Mouse (Mus musculus) stomach, postnatal 0 days (tissue): ENCODE data around the gene Smpx. TPM values are rescaled to one million over a fixed set of nuclear protein-coding genes. Genes with fewer than 3 reads are reported as not detected.

Experiments
- ATAC-seq: fragments of 200-750 bp; cut with Nextera tagmentation; 2 replicates; pipeline ENCODE4 v1.8.0; 2017; ENCODE audit not compliant: low FRiP score, low TSS enrichment
- DNase-seq: peaks from one replicate; pipeline ENCODE4 v3.0.0-alpha.2; 2016; ENCODE audit warnings: low spot score
- H3K27ac ChIP-seq: fragments of 300-500 bp; sonication (generic); replicated peaks from 2 replicates; pipeline ENCODE4 v1.5.1; 2014; ENCODE audit warnings: mild to moderate bottlenecking, control low read depth
- H3K27me3 ChIP-seq: fragments of 300-500 bp; sonication (generic); 2 replicates; pipeline ENCODE4 v1.6.1; 2014; ENCODE audit warnings: low read length; ENCODE audit not compliant: control insufficient read depth, insufficient read depth
- H3K36me3 ChIP-seq: fragments of 300-500 bp; sonication (generic); 2 replicates; pipeline ENCODE4 v1.6.1; 2014; ENCODE audit warnings: low read length, mixed read lengths; ENCODE audit not compliant: control insufficient read depth, insufficient read depth
- H3K4me1 ChIP-seq: fragments of 300-500 bp; sonication (generic); replicated peaks from 2 replicates; pipeline ENCODE4 v1.6.1; 2014; ENCODE audit warnings: antibody characterized with exemption; ENCODE audit not compliant: control insufficient read depth, insufficient read depth
- H3K4me2 ChIP-seq: fragments of 300-500 bp; sonication (generic); replicated peaks from 2 replicates; pipeline ENCODE4 v1.6.1; 2014; ENCODE audit warnings: low read depth, mild to moderate bottlenecking, control low read depth, moderate library complexity
- H3K4me3 ChIP-seq: fragments of 300-500 bp; sonication (generic); 2 replicates; pipeline ENCODE4 v1.5.1; 2014; ENCODE audit warnings: low read depth, low read length, control low read depth
- H3K9ac ChIP-seq: fragments of 300-500 bp; sonication (generic); 2 replicates; pipeline ENCODE4 v1.6.1; 2014; ENCODE audit warnings: mild to moderate bottlenecking, low read length, control low read depth, mixed read lengths
- H3K9me3 ChIP-seq: fragments of 300-500 bp; sonication (generic); 2 replicates; pipeline ENCODE4 v1.6.1; 2016; ENCODE audit warnings: low read length; ENCODE audit not compliant: control insufficient read depth
- CTCF ChIP-seq: IDR thresholded peaks from 2 replicates; pipeline ENCODE4 v1.5.1; 2016; ENCODE audit warnings: antibody characterized with exemption, low read depth, mild to moderate bottlenecking, moderate library complexity
- EP300 ChIP-seq: optimal IDR thresholded peaks from 2 replicates; pipeline ENCODE3; 2016; ENCODE audit warnings: antibody characterized with exemption
- WGBS: fragments of 180-500 bp; shearing (Covaris S2); extraction: QIAGEN DNeasy Blood & Tissue Kit; methylation state at CpG from one replicate; pipeline ENCODE4 v1.1.7; 2014; 5-methylcytosine and 5-hydroxymethylcytosine counted together
- polyA plus RNA-seq: library from polyadenylated mRNA; unstranded; fragments of >200 nt; fragmentation: Nextera tagmentation; extraction: Ambion mirVana; gene quantifications from 2 replicates; pipeline ENCODE4 v1.2.1, GENCODE M21; 2015

Gene Smpx
- polyA plus RNA-seq, 1 experiment from 2014 or later: 23.6 TPM

- 36% methylated on average over 9 of the region's 9 CpGs for WGBS
- peak; percentile 73 for DNase-seq
- Histone ChIP-seq H3K36me3 (no peaks in the 10 kb centered on the region), H3K27me3 (no peaks in the 10 kb centered on the region), H3K4me3 (no peak overlapping the region), H3K4me1 (no peaks in the 10 kb centered on the region), H3K9ac (no peak overlapping the region), H3K4me2 (peak overlapping the region; percentile 20; the same call in 1 of the 2 replicates), H3K9me3 (no peaks in the 10 kb centered on the region), H3K27ac (no peak overlapping the region)
- peak; percentile 64; the same call in 1 of the 2 replicates for ATAC-seq
- TF ChIP-seq CTCF: peak; percentile 77
- TF ChIP-seq EP300: no peak
Observed at GRCm38 (mm10) chrX:157731658-157732314, 33.1 kb downstream of the Smpx start.

- no peaks in the 10 kb centered on the region for H3K4me1 ChIP-seq
- no peak for TF ChIP-seq CTCF
- no peak for TF ChIP-seq EP300
- H3K36me3 ChIP-seq: no peaks in the 10 kb centered on the region
- no peaks in the 10 kb centered on the region for H3K9me3 ChIP-seq
- no peak for ATAC-seq
- no peak overlapping the region for H3K9ac ChIP-seq
- no peaks in the 10 kb centered on the region for H3K27me3 ChIP-seq
- no peak for DNase-seq
- H3K27ac ChIP-seq: no peak overlapping the region
- no peak overlapping the region; the same call in 1 of the 2 replicates for H3K4me2 ChIP-seq
- WGBS: 44% methylated on average over 3 of the region's 3 CpGs
- H3K4me3 ChIP-seq: no peak overlapping the region
Observed at GRCm38 (mm10) chrX:157732346-157732745, 33.6 kb downstream of the Smpx start.

GRCm38 (mm10) chrX:157733836-157734235 lies 35.1 kb downstream of the Smpx start:
- WGBS: 58% methylated on average over 2 of the region's 2 CpGs
- H3K27ac ChIP-seq: no peak overlapping the region
- no peaks in the 10 kb centered on the region for H3K36me3 ChIP-seq
- H3K4me1 ChIP-seq: no peaks in the 10 kb centered on the region
- ATAC-seq (no peak), DNase-seq (no peak)
- H3K27me3 ChIP-seq: no peaks in the 10 kb centered on the region
- no peaks in the 10 kb centered on the region for H3K9me3 ChIP-seq
- no peak overlapping the region for H3K4me3 ChIP-seq
- TF ChIP-seq EP300: no peak
- TF ChIP-seq CTCF: no peak
- H3K4me2 ChIP-seq: no peak overlapping the region
- no peak overlapping the region for H3K9ac ChIP-seq

- Histone ChIP-seq H3K27me3 (no peaks in the 10 kb centered on the region), H3K36me3 (no peaks in the 10 kb centered on the region), H3K4me1 (no peaks in the 10 kb centered on the region), H3K4me2 (no peak overlapping the region), H3K4me3 (no peak overlapping the region), H3K9ac (no peak overlapping the region), H3K9me3 (no peaks in the 10 kb centered on the region), H3K27ac (no peak overlapping the region)
- TF ChIP-seq CTCF (no peak), EP300 (no peak)
- ATAC-seq (no peak), DNase-seq (no peak)
- 80% methylated on average over 1 of the region's 1 CpGs for WGBS
Observed at GRCm38 (mm10) chrX:157734341-157734740, 35.6 kb downstream of the Smpx start.

GRCm38 (mm10) chrX:157747815-157748544 lies 49.3 kb downstream of the Smpx start:
- Histone ChIP-seq H3K9ac (no peak overlapping the region), H3K4me3 (no peak overlapping the region), H3K4me2 (no peak overlapping the region), H3K4me1 (no peaks in the 10 kb centered on the region), H3K27me3 (no peaks in the 10 kb centered on the region), H3K36me3 (no peaks in the 10 kb centered on the region), H3K27ac (no peak overlapping the region), H3K9me3 (no peaks in the 10 kb centered on the region)
- DNase-seq: no peak
- no peak for TF ChIP-seq EP300
- TF ChIP-seq CTCF: no peak
- WGBS: 83% methylated on average over 10 of the region's 10 CpGs
- ATAC-seq: no peak

- ATAC-seq: no peak
- no peak for DNase-seq
- 68% methylated on average over 4 of the region's 4 CpGs for WGBS
Observed at GRCm38 (mm10) chrX:157754559-157754958, 55.8 kb downstream of the Smpx start.

More at GRCm38 (mm10) chrX:157754559-157754958, 55.8 kb downstream of the Smpx start:
- no peaks in the 10 kb centered on the region for H3K9me3 ChIP-seq
- H3K4me3 ChIP-seq: no peak overlapping the region
- no peaks in the 10 kb centered on the region for H3K36me3 ChIP-seq
- no peaks in the 10 kb centered on the region for H3K27me3 ChIP-seq
- no peak overlapping the region for H3K27ac ChIP-seq
- H3K9ac ChIP-seq: no peak overlapping the region
- no peak overlapping the region for H3K4me2 ChIP-seq
- TF ChIP-seq EP300 (no peak), CTCF (no peak)
- H3K4me1 ChIP-seq: no peaks in the 10 kb centered on the region
